In the genomic region with DNA sequence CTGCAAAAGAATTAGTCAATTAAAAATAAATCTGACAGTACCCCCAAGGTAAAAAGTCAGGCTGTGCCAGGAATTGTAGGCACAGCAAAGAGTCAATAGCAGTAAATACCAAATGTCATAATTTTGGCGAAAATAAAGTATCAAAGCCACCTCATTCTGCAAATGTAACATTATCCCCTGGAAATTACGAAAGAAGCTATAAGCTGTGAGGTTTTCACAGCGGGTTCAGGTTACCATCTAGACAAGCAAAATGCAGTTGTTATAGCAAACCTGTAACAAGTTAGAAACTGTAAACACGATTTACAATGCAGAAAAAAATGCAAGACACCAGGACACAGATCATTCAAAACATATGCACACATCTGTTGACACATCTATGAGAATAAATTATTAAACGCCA, we compare ENCODE assay signal across 14 mouse cellular contexts.
"Had no signal": no experiment of that assay in that cellular context is flagged by ENCODE, and none has a peak within 500 bp of the region (broad histone marks: within the 10 kb centered on the region; RNA-seq: fewer than 3 reads in every experiment).

No protein-coding gene starts in this region.

- H3K4me3 ChIP-seq: midbrain, embryonic 10.5 days; midbrain, embryonic 12.5 days; myocyte; neural tube, embryonic 12.5 days; stomach, embryonic 15.5 days had no signal

- H3K27me3 ChIP-seq: midbrain, embryonic 12.5 days; neural tube, embryonic 12.5 days; stomach, embryonic 15.5 days had no signal

- DNase-seq: lung, adult 18-20 months; lung, embryonic 14.5 days; lung, postnatal 10 days; lung, postnatal 4 days; midbrain, embryonic 14.5 days; right cerebral cortex, postnatal 14 days; thymus, adult 2 months; thymus, postnatal 25 days; thymus, postnatal 4 days had no signal

- H3K36me3 ChIP-seq: midbrain, embryonic 10.5 days; midbrain, embryonic 12.5 days; neural tube, embryonic 12.5 days; stomach, embryonic 15.5 days had no signal
